Comparison of ENCODE assay signal across 20 mouse cellular contexts in the genomic region with DNA sequence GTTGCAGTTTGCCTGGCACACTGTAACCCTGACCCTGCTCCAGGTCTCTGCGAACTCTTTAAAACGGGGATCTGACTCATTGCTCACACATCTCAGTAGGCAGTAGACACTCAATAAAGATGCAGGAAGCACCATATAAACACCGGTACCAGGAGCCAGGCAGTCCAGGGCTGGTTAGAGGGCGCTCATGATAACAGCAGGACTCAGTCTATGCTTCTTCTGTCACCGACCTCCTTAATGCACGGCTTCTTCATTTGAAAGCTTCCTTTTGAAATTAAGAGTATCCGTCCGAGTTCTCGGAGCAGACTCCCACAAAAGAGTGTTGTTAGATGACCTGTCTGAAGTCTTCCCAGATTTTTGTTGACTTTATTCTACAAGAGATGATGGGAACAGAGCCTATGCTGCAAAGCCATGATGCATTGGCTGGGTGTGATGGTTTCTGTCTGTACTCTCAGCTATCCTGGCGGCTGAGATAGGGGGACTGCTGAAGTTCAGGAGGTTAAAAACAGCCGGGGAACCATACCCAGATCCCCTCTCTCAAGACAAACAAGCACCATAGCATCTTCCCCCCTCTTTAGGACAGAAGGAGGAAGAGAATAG.
DNase-seq lines count a peak whose midpoint lies in the region; ATAC-seq and TF ChIP-seq lines count a peak whose summit lies in the region.
"Had no signal": no experiment of that assay in that cellular context is flagged by ENCODE, and none has a peak within 500 bp of the region (broad histone marks: within the 10 kb centered on the region; RNA-seq: fewer than 3 reads in every experiment).

No protein-coding gene starts in this region.

- no peak overlapping the region for H3K9ac ChIP-seq in lung, embryonic 15.5 days
- H3K9ac ChIP-seq: forebrain, embryonic 13.5 days; forebrain, postnatal 0 days; hindbrain, embryonic 13.5 days had no signal

- H3K4me2 ChIP-seq in lung, embryonic 15.5 days: no peak overlapping the region
- H3K4me2 ChIP-seq: forebrain, embryonic 13.5 days; hindbrain, embryonic 13.5 days had no signal

- no peak for TF ChIP-seq CTCF in gastrocnemius, adult 2 months (IDR thresholded peaks at IDR 0.05)
- TF ChIP-seq CTCF in lung, adult 2 months (IDR thresholded peaks at IDR 0.05; ENCODE audit: insufficient read depth, low read length): no peak

- TF ChIP-seq POLR2A in lung, adult 2 months (IDR thresholded peaks at IDR 0.05; ENCODE audit: borderline replicate concordance, extremely low read depth, low read depth, low read length): no peak

- no peaks in the 10 kb centered on the region for H3K9me3 ChIP-seq in lung, embryonic 15.5 days
- H3K9me3 ChIP-seq: embryonic facial prominence, embryonic 10.5 days; forebrain, embryonic 13.5 days; G1E; heart, embryonic 10.5 days; hindbrain, embryonic 13.5 days had no signal

- peak; percentile 30 for DNase-seq in gastrocnemius, adult 2 months
- no peak for DNase-seq in gastrocnemius, postnatal 4 days (ENCODE audit: low spot score in 2 of 2)
- DNase-seq in lung, adult 2 months: no peak
- peak; percentile 13 for DNase-seq in 3T3-L1 (ENCODE audit: low read depth, low spot score)
- peak; percentile 14 for DNase-seq in yolk sac, embryonic 10.5 days (ENCODE audit: low spot score)
- DNase-seq: B cell, adult 2 months; cerebellum, adult 2 months; cerebellum, postnatal 10 days; forebrain, postnatal 0 days; gastrocnemius, postnatal 14 days; heart, adult 18-20 months; heart, postnatal 10 days had no signal

- peak; percentile 66; the same call in 1 of the 2 replicates for ATAC-seq in lung, embryonic 15.5 days (ENCODE audit: borderline replicate concordance, extremely low read depth, low FRiP score, low TSS enrichment)
- ATAC-seq: CD4-positive, CD25-positive, alpha-beta regulatory T cell, adult 4 months; forebrain, embryonic 13.5 days; forebrain, postnatal 0 days; hindbrain, postnatal 0 days had no signal

- no peaks in the 10 kb centered on the region for H3K27me3 ChIP-seq in lung, embryonic 15.5 days
- H3K27me3 ChIP-seq: forebrain, embryonic 13.5 days; hindbrain, embryonic 13.5 days had no signal

- no peak overlapping the region for H3K27ac ChIP-seq in gastrocnemius, adult 2 months
- peak overlapping the region; percentile 34 for H3K27ac ChIP-seq in lung, embryonic 15.5 days
- H3K27ac ChIP-seq: embryonic facial prominence, embryonic 10.5 days; forebrain, embryonic 13.5 days; heart, embryonic 10.5 days; hindbrain, embryonic 13.5 days; hindbrain, postnatal 0 days had no signal

- intact Hi-C loops in gastrocnemius, adult 2 months (cut with DNase I): loop anchor here (5.0 kb wide), 1 partner anchor 61 kb away; the partner anchor contains the start of gene E2f3

- peaks cover 32% of the 10 kb centered on the region for H3K4me1 ChIP-seq in lung, embryonic 15.5 days
- no peaks in the 10 kb centered on the region for H3K4me1 ChIP-seq in lung, adult 2 months (ENCODE audit: control insufficient read depth, insufficient read depth, low read length)
- H3K4me1 ChIP-seq: forebrain, embryonic 13.5 days; hindbrain, embryonic 13.5 days had no signal

- H3K36me3 ChIP-seq in lung, embryonic 15.5 days: no peaks in the 10 kb centered on the region
- H3K36me3 ChIP-seq: embryonic facial prominence, embryonic 10.5 days; G1E; heart, embryonic 10.5 days; hindbrain, embryonic 13.5 days had no signal

- 35% methylated on average over 11 of the region's 11 CpGs for WGBS in lung, embryonic 15.5 days
- WGBS in lung, adult 2 months: 31% methylated on average over 11 of the region's 11 CpGs

- no peak overlapping the region for H3K4me3 ChIP-seq in gastrocnemius, adult 2 months
- no peak overlapping the region for H3K4me3 ChIP-seq in lung, embryonic 15.5 days
- no peak overlapping the region for H3K4me3 ChIP-seq in lung, adult 2 months (replicated peaks; ENCODE audit: extremely low read depth, low read depth, low read length)
- H3K4me3 ChIP-seq: embryonic facial prominence, embryonic 10.5 days; forebrain, embryonic 13.5 days; heart, embryonic 10.5 days; hindbrain, embryonic 13.5 days had no signal

Comparison
In these comparisons a context has a peak if more than half of its experiments do, and no peak if none do; other contexts are left out.
1. DNase-seq: peak in gastrocnemius, adult 2 months (single experiment), 3T3-L1 (single experiment) and yolk sac, embryonic 10.5 days (single experiment); none in gastrocnemius, postnatal 4 days (0 of 2) and lung, adult 2 months (single experiment).